Mouse (Mus musculus): ENCODE data around the gene Cfap157. TPM values are rescaled to one million over a fixed set of nuclear protein-coding genes. Genes with fewer than 3 reads are reported as not detected.

Cfap157 gene
- polyA plus RNA-seq, 1 experiment: 1.8 TPM

- peak in 1 of 2 experiments; percentile 70 for DNase-seq (ENCODE audit: extremely low spot score in 1 of 2, low spot score in 1 of 2)
These were observed 2.9 kb upstream of the Cfap157 start for GRCm38 (mm10) chr2:32787176-32787575.

GRCm38 (mm10) chr2:32781710-32782109, 2.5 kb downstream of the Cfap157 start:
- no peak for DNase-seq (ENCODE audit: extremely low spot score in 1 of 2, low spot score in 1 of 2)

GRCm38 (mm10) chr2:32779714-32780113, 4.5 kb downstream of the Cfap157 start:
- DNase-seq (ENCODE audit: extremely low spot score in 1 of 2, low spot score in 1 of 2): no peak

- DNase-seq (ENCODE audit: extremely low spot score in 1 of 2, low spot score in 1 of 2): peak; percentile 38 to 74
These were observed 5.1 kb downstream of the Cfap157 start for GRCm38 (mm10) chr2:32779131-32779530.

GRCm38 (mm10) chr2:32778081-32778480, 6.1 kb downstream of the Cfap157 start:
- no peak for DNase-seq (ENCODE audit: extremely low spot score in 1 of 2, low spot score in 1 of 2)

GRCm38 (mm10) chr2:32776192-32776591, 8.0 kb downstream of the Cfap157 start:
- no peak for DNase-seq (ENCODE audit: extremely low spot score in 1 of 2, low spot score in 1 of 2)

- peak; percentile 93 to 97 for DNase-seq (ENCODE audit: extremely low spot score in 1 of 2, low spot score in 1 of 2)
These were observed 8.7 kb downstream of the Cfap157 start, which contains the start of the genes Ttc16 and Ptrh1 for GRCm38 (mm10) chr2:32775359-32776074. TSS of gene Ttc16 (minus strand) at chr2:32775633. TSS of gene Ptrh1 (plus strand) at chr2:32775786.

- DNase-seq (ENCODE audit: extremely low spot score in 1 of 2, low spot score in 1 of 2): no peak
These were observed 11.5 kb downstream of the Cfap157 start for GRCm38 (mm10) chr2:32772626-32773279.

GRCm38 (mm10) chr2:32771886-32772285, 12.3 kb downstream of the Cfap157 start:
- no peak for DNase-seq (ENCODE audit: extremely low spot score in 1 of 2, low spot score in 1 of 2)

GRCm38 (mm10) chr2:32769327-32770085, 14.7 kb downstream of the Cfap157 start:
- DNase-seq (ENCODE audit: extremely low spot score in 1 of 2, low spot score in 1 of 2): no peak

- no peak for DNase-seq (ENCODE audit: extremely low spot score in 1 of 2, low spot score in 1 of 2)
These were observed 15.5 kb downstream of the Cfap157 start for GRCm38 (mm10) chr2:32768661-32769285.

- DNase-seq (ENCODE audit: extremely low spot score in 1 of 2, low spot score in 1 of 2): no peak
These were observed 17.0 kb downstream of the Cfap157 start for GRCm38 (mm10) chr2:32767241-32767640.

- DNase-seq (ENCODE audit: extremely low spot score in 1 of 2, low spot score in 1 of 2): no peak
These were observed 20.9 kb downstream of the Cfap157 start for GRCm38 (mm10) chr2:32763353-32763752.

GRCm38 (mm10) chr2:32761859-32762258, 22.4 kb downstream of the Cfap157 start:
- DNase-seq (ENCODE audit: extremely low spot score in 1 of 2, low spot score in 1 of 2): no peak

GRCm38 (mm10) chr2:32761361-32761760, 22.9 kb downstream of the Cfap157 start:
- no peak for DNase-seq (ENCODE audit: extremely low spot score in 1 of 2, low spot score in 1 of 2)

- DNase-seq (ENCODE audit: extremely low spot score in 1 of 2, low spot score in 1 of 2): no peak
These were observed 25.2 kb downstream of the Cfap157 start for GRCm38 (mm10) chr2:32759001-32759400.

- DNase-seq (ENCODE audit: extremely low spot score in 1 of 2, low spot score in 1 of 2): no peak
These were observed 25.7 kb downstream of the Cfap157 start for GRCm38 (mm10) chr2:32758503-32758902.

- peak; percentile 97 to 99 for DNase-seq (ENCODE audit: extremely low spot score in 1 of 2, low spot score in 1 of 2)
These were observed 27.0 kb downstream of the Cfap157 start, which contains the start of gene Tor2a for GRCm38 (mm10) chr2:32757056-32757845. TSS of gene Tor2a (plus strand) at chr2:32757234.

GRCm38 (mm10) chr2:32756674-32757055, 27.6 kb downstream of the Cfap157 start:
- DNase-seq (ENCODE audit: extremely low spot score in 1 of 2, low spot score in 1 of 2): no peak

GRCm38 (mm10) chr2:32752181-32752580, 32.0 kb downstream of the Cfap157 start:
- no peak for DNase-seq (ENCODE audit: extremely low spot score in 1 of 2, low spot score in 1 of 2)
